Mouse (Mus musculus) embryonic facial prominence, embryonic 11.5 days (tissue): Measurements from ENCODE around the gene Usp48. TPM values are rescaled to one million over a fixed set of nuclear protein-coding genes. Genes with fewer than 3 reads are reported as not detected.

Source experiments
- ATAC-seq: fragments of 200-750 bp; cut with Nextera tagmentation; replicated peaks from 2 replicates; pipeline ENCODE4 v1.8.0; 2017; ENCODE audit warnings: low read depth; ENCODE audit not compliant: insufficient number of reproducible peaks, low FRiP score, low TSS enrichment
- DNase-seq: peaks from one replicate; pipeline ENCODE4 v3.0.0-alpha.2; 2015; ENCODE audit warnings: low spot score
- H3K27ac ChIP-seq: fragments of 300-500 bp; sonication (generic); replicated peaks from 2 replicates; pipeline ENCODE4 v1.5.1; 2014; ENCODE audit warnings: mild to moderate bottlenecking, low read depth, low read length, control low read depth
- H3K27me3 ChIP-seq: fragments of 300-500 bp; sonication (generic); 2 replicates; pipeline ENCODE4 v1.6.1; 2014; ENCODE audit warnings: mild to moderate bottlenecking, low read length, moderate library complexity, mixed read lengths; ENCODE audit not compliant: control insufficient read depth, insufficient read depth
- H3K36me3 ChIP-seq: fragments of 300-500 bp; sonication (generic); replicated peaks from 2 replicates; pipeline ENCODE4 v1.6.1; 2014; ENCODE audit warnings: low read depth, mild to moderate bottlenecking, low read length, moderate library complexity, mixed read lengths; ENCODE audit not compliant: control insufficient read depth, insufficient read depth
- H3K4me1 ChIP-seq: fragments of 300-500 bp; sonication (generic); 2 replicates; pipeline ENCODE4 v1.6.1; 2014; ENCODE audit warnings: low read length, mixed read lengths; ENCODE audit not compliant: control insufficient read depth, insufficient read depth
- H3K4me2 ChIP-seq: fragments of 300-500 bp; sonication (generic); 2 replicates; pipeline ENCODE4 v1.6.1; 2014; ENCODE audit warnings: low read depth, mild to moderate bottlenecking, control low read depth, low read length, moderate library complexity
- H3K4me3 ChIP-seq: fragments of 300-500 bp; sonication (generic); 2 replicates; pipeline ENCODE4 v1.5.1; 2014; ENCODE audit warnings: low read depth, low read length, control low read depth
- H3K9ac ChIP-seq: fragments of 300-500 bp; sonication (generic); replicated peaks from 2 replicates; pipeline ENCODE4 v1.6.1; 2014; ENCODE audit warnings: mild to moderate bottlenecking, control low read depth, low read length
- H3K9me3 ChIP-seq: fragments of 300-500 bp; sonication (generic); replicated peaks from 2 replicates; pipeline ENCODE4 v1.6.1; 2016; ENCODE audit warnings: mild to moderate bottlenecking, low read length, inconsistent platforms, mixed read lengths; ENCODE audit not compliant: control insufficient read depth
- WGBS: fragments of 180-500 bp; shearing (Covaris S2); extraction: QIAGEN DNeasy Blood & Tissue Kit; methylation state at CpG from one replicate; pipeline ENCODE4 v1.1.7; 2014; 5-methylcytosine and 5-hydroxymethylcytosine counted together
- polyA plus RNA-seq: library from polyadenylated mRNA; unstranded; fragments of >200 nt; fragmentation: Nextera tagmentation; extraction: Ambion mirVana; gene quantifications from 2 replicates; pipeline ENCODE4 v1.2.1, GENCODE M21; 2014

The Usp48 gene
- polyA plus RNA-seq, 1 experiment from 2014 or later = 76.7 TPM

GRCm38 (mm10) chr4:137597098-137597630 lies 3.6 kb downstream of the Usp48 start:
- H3K9ac ChIP-seq = no peak overlapping the region
- no peaks in the 10 kb centered on the region for H3K36me3 ChIP-seq
- no peaks in the 10 kb centered on the region for H3K4me1 ChIP-seq
- H3K4me3 ChIP-seq = no peak overlapping the region
- H3K4me2 ChIP-seq = no peak overlapping the region
- no peaks in the 10 kb centered on the region for H3K27me3 ChIP-seq
- DNase-seq (no peak), ATAC-seq (no peak)
- H3K9me3 ChIP-seq = no peaks in the 10 kb centered on the region
- H3K27ac ChIP-seq = no peak overlapping the region
- WGBS = 97% methylated on average over 4 of the region's 4 CpGs

- Histone ChIP-seq H3K9me3 (no peaks in the 10 kb centered on the region), H3K4me3 (no peak overlapping the region), H3K27ac (no peak overlapping the region), H3K9ac (no peak overlapping the region), H3K27me3 (no peaks in the 10 kb centered on the region), H3K4me2 (no peak overlapping the region), H3K4me1 (no peaks in the 10 kb centered on the region), H3K36me3 (no peaks in the 10 kb centered on the region)
- DNase-seq (no peak), ATAC-seq (no peak)
- WGBS = 72% methylated on average over 5 of the region's 5 CpGs
Measured at GRCm38 (mm10) chr4:137598577-137598976, 5.0 kb downstream of the Usp48 start.

- H3K9me3 ChIP-seq = no peaks in the 10 kb centered on the region
- 89% methylated on average over 11 of the region's 11 CpGs for WGBS
Measured at GRCm38 (mm10) chr4:137603449-137604171, 10.1 kb downstream of the Usp48 start.

GRCm38 (mm10) chr4:137607023-137607422 lies 13.5 kb downstream of the Usp48 start:
- H3K27me3 ChIP-seq = no peaks in the 10 kb centered on the region
- ATAC-seq (no peak), DNase-seq (no peak)
- no peak overlapping the region for H3K27ac ChIP-seq
- H3K36me3 ChIP-seq = peaks cover 11% of the 10 kb centered on the region
- H3K4me3 ChIP-seq = no peak overlapping the region
- 98% methylated on average over 2 of the region's 2 CpGs for WGBS
- no peaks in the 10 kb centered on the region for H3K9me3 ChIP-seq
- H3K4me2 ChIP-seq = no peak overlapping the region
- H3K9ac ChIP-seq = no peak overlapping the region
- H3K4me1 ChIP-seq = no peaks in the 10 kb centered on the region

More at GRCm38 (mm10) chr4:137603449-137604171, 10.1 kb downstream of the Usp48 start:
- Histone ChIP-seq H3K27ac (no peak overlapping the region), H3K4me2 (no peak overlapping the region), H3K27me3 (no peaks in the 10 kb centered on the region), H3K4me1 (no peaks in the 10 kb centered on the region), H3K4me3 (no peak overlapping the region), H3K36me3 (peaks cover 8% of the 10 kb centered on the region), H3K9ac (no peak overlapping the region)
- no peak for ATAC-seq
- DNase-seq = no peak

- ATAC-seq (no peak), DNase-seq (no peak)
- Histone ChIP-seq H3K4me3 (no peak overlapping the region), H3K27ac (no peak overlapping the region), H3K27me3 (no peaks in the 10 kb centered on the region), H3K4me1 (no peaks in the 10 kb centered on the region), H3K9me3 (no peaks in the 10 kb centered on the region), H3K9ac (no peak overlapping the region), H3K4me2 (no peak overlapping the region), H3K36me3 (peaks cover 13% of the 10 kb centered on the region)
- WGBS = 87% methylated on average over 7 of the region's 7 CpGs
Measured at GRCm38 (mm10) chr4:137609281-137609680, 15.7 kb downstream of the Usp48 start.

GRCm38 (mm10) chr4:137609702-137610101 lies 16.1 kb downstream of the Usp48 start:
- Histone ChIP-seq H3K4me3 (no peak overlapping the region), H3K9me3 (no peaks in the 10 kb centered on the region), H3K4me2 (no peak overlapping the region), H3K4me1 (no peaks in the 10 kb centered on the region), H3K27me3 (no peaks in the 10 kb centered on the region), H3K27ac (no peak overlapping the region), H3K9ac (no peak overlapping the region), H3K36me3 (peaks cover 13% of the 10 kb centered on the region)
- DNase-seq (no peak), ATAC-seq (no peak)
- WGBS = 92% methylated on average over 7 of the region's 7 CpGs

- WGBS = 79% methylated on average over 15 of the region's 15 CpGs
- no peak overlapping the region for H3K4me3 ChIP-seq
- no peak overlapping the region for H3K9ac ChIP-seq
- no peaks in the 10 kb centered on the region for H3K4me1 ChIP-seq
- H3K36me3 ChIP-seq = peaks cover 16% of the 10 kb centered on the region
- ATAC-seq = no peak
- no peak overlapping the region for H3K27ac ChIP-seq
- H3K27me3 ChIP-seq = no peaks in the 10 kb centered on the region
- no peak for DNase-seq
- H3K9me3 ChIP-seq = no peaks in the 10 kb centered on the region
- H3K4me2 ChIP-seq = no peak overlapping the region
Measured at GRCm38 (mm10) chr4:137610256-137610655, 16.7 kb downstream of the Usp48 start.

GRCm38 (mm10) chr4:137622847-137623246 lies 29.3 kb downstream of the Usp48 start:
- Histone ChIP-seq H3K36me3 (peaks cover 16% of the 10 kb centered on the region), H3K9me3 (no peaks in the 10 kb centered on the region), H3K27me3 (no peaks in the 10 kb centered on the region), H3K27ac (no peak overlapping the region), H3K9ac (no peak overlapping the region), H3K4me2 (no peak overlapping the region), H3K4me1 (no peaks in the 10 kb centered on the region), H3K4me3 (no peak overlapping the region)
- 94% methylated on average over 8 of the region's 8 CpGs for WGBS
- no peak for DNase-seq
- no peak for ATAC-seq
